Mouse (Mus musculus): ENCODE results near the gene Eps8l1. TPM values are rescaled to one million over a fixed set of nuclear protein-coding genes. Genes with fewer than 3 reads are reported as not detected.
"Not testable (repeated sequence)": the region's sequence is repeated elsewhere in the genome, so short reads cannot be mapped to it uniquely, and the experiment has no call there.

Eps8l1 gene
- polyA plus RNA-seq, 1 experiment from 2014 or later, result 13.6 TPM

- ATAC-seq (ENCODE audit: insufficient read depth) (no peak), DNase-seq (no peak)
- H3K4me2 ChIP-seq, result no peak within 1 kb of the TSS
- TF ChIP-seq CTCF (IDR thresholded peaks at IDR 0.05; ENCODE audit: low read depth), result no peak
- H3K36me3 ChIP-seq (ENCODE audit: insufficient read depth), result no peaks in the 10 kb centered on the region
- no peak within 1 kb of the TSS for H3K9ac ChIP-seq
- H3K27me3 ChIP-seq (ENCODE audit: insufficient read depth, low read length), result no peaks in the 10 kb centered on the region
- H3K4me3 ChIP-seq (ENCODE audit: low read depth, low read length), result no peak within 1 kb of the TSS
- H3K4me1 ChIP-seq (ENCODE audit: insufficient read depth), result 0 out of 2 replicates have a peak, but pooled peaks cover 3% of the 10 kb centered on the region
- H3K27ac ChIP-seq (ENCODE audit: low read depth), result 0 out of 2 replicates have a peak within 1 kb of the TSS, but pooled peaks have one; percentile 9
- H3K9me3 ChIP-seq (ENCODE audit: low read depth, low read length), result no peaks in the 10 kb centered on the region
- WGBS, result 18% methylated on average over 4 of the region's 4 CpGs
Observed at GRCm38 (mm10) chr7:4516332-4517050, 56.0 kb downstream of the Eps8l1 start, which contains the start of gene Tnnt1. Tnnt1 (minus strand) TSS chr7:4516382.

GRCm38 (mm10) chr7:4518487-4518886, 58.0 kb downstream of the Eps8l1 start:
- no peaks in the 10 kb centered on the region for H3K27me3 ChIP-seq (ENCODE audit: insufficient read depth, low read length)
- H3K4me2 ChIP-seq, result no peak overlapping the region
- no peak overlapping the region for H3K9ac ChIP-seq
- no peaks in the 10 kb centered on the region for H3K9me3 ChIP-seq (ENCODE audit: low read depth, low read length)
- 0 out of 2 replicates have a peak, but pooled peaks cover 3% of the 10 kb centered on the region for H3K4me1 ChIP-seq (ENCODE audit: insufficient read depth)
- no peak for DNase-seq
- ATAC-seq (ENCODE audit: insufficient read depth), result no peak
- H3K36me3 ChIP-seq (ENCODE audit: insufficient read depth), result no peaks in the 10 kb centered on the region
- TF ChIP-seq CTCF (IDR thresholded peaks at IDR 0.05; ENCODE audit: low read depth), result no peak
- H3K27ac ChIP-seq (ENCODE audit: low read depth), result no peak overlapping the region
- 60% methylated on average over 1 of the region's 1 CpGs for WGBS
- H3K4me3 ChIP-seq (ENCODE audit: low read depth, low read length), result no peak overlapping the region

- Histone ChIP-seq H3K4me2 (peak overlapping the region; percentile 58), H3K9ac (peak overlapping the region; percentile 40; the same call in 1 of the 2 replicates), H3K9me3 (ENCODE audit: low read depth, low read length) (no peaks in the 10 kb centered on the region), H3K36me3 (ENCODE audit: insufficient read depth) (no peaks in the 10 kb centered on the region), H3K27me3 (ENCODE audit: insufficient read depth, low read length) (no peaks in the 10 kb centered on the region), H3K4me3 (ENCODE audit: low read depth, low read length) (peak overlapping the region; percentile 24), H3K27ac (ENCODE audit: low read depth) (peak overlapping the region; percentile 36; the same call in 1 of the 2 replicates), H3K4me1 (ENCODE audit: insufficient read depth) (0 out of 2 replicates have a peak, but pooled peaks cover 3% of the 10 kb centered on the region)
- ATAC-seq (ENCODE audit: insufficient read depth), result no peak
- DNase-seq, result peak; percentile 43
- peak; percentile 23; the same call in 1 of the 2 replicates for TF ChIP-seq CTCF (IDR thresholded peaks at IDR 0.05; ENCODE audit: low read depth)
- WGBS, result 33% methylated on average over 31 of the region's 32 CpGs
Observed at GRCm38 (mm10) chr7:4521231-4522003, 60.9 kb downstream of the Eps8l1 start.

- Histone ChIP-seq H3K4me3 (ENCODE audit: low read depth, low read length) (no peak overlapping the region), H3K9me3 (ENCODE audit: low read depth, low read length) (no peaks in the 10 kb centered on the region), H3K27me3 (ENCODE audit: insufficient read depth, low read length) (peaks cover 3% of the 10 kb centered on the region), H3K9ac (no peak overlapping the region), H3K4me2 (no peak overlapping the region), H3K36me3 (ENCODE audit: insufficient read depth) (no peaks in the 10 kb centered on the region), H3K27ac (ENCODE audit: low read depth) (no peak overlapping the region; the same call in 1 of the 2 replicates), H3K4me1 (ENCODE audit: insufficient read depth) (0 out of 2 replicates have a peak, but pooled peaks cover 3% of the 10 kb centered on the region)
- no peak for ATAC-seq (ENCODE audit: insufficient read depth)
- no peak for DNase-seq
- no peak for TF ChIP-seq CTCF (IDR thresholded peaks at IDR 0.05; ENCODE audit: low read depth)
- WGBS, result 74% methylated on average over 6 of the region's 6 CpGs
Observed at GRCm38 (mm10) chr7:4522292-4522691, 61.8 kb downstream of the Eps8l1 start.

- Histone ChIP-seq H3K4me3 (ENCODE audit: low read depth, low read length) (no peak overlapping the region), H3K27me3 (ENCODE audit: insufficient read depth, low read length) (peaks cover 10% of the 10 kb centered on the region), H3K27ac (ENCODE audit: low read depth) (no peak overlapping the region), H3K36me3 (ENCODE audit: insufficient read depth) (no peaks in the 10 kb centered on the region), H3K9me3 (ENCODE audit: low read depth, low read length) (no peaks in the 10 kb centered on the region), H3K9ac (no peak overlapping the region), H3K4me2 (no peak overlapping the region), H3K4me1 (ENCODE audit: insufficient read depth) (0 out of 2 replicates have a peak, but pooled peaks cover 3% of the 10 kb centered on the region)
- DNase-seq, result no peak
- no peak for ATAC-seq (ENCODE audit: insufficient read depth)
- no peak for TF ChIP-seq CTCF (IDR thresholded peaks at IDR 0.05; ENCODE audit: low read depth)
- 83% methylated on average over 33 of the region's 33 CpGs for WGBS
Observed at GRCm38 (mm10) chr7:4523205-4524130, 63.0 kb downstream of the Eps8l1 start.

GRCm38 (mm10) chr7:4524212-4524922, 63.9 kb downstream of the Eps8l1 start, which contains the start of gene Tnni3:
Tnni3 (minus strand) TSS chr7:4524229.
- not testable (repeated sequence) for H3K4me3 ChIP-seq (ENCODE audit: low read depth, low read length); H3K9me3 ChIP-seq (ENCODE audit: low read depth, low read length); ATAC-seq (ENCODE audit: insufficient read depth); H3K4me1 ChIP-seq (ENCODE audit: insufficient read depth); H3K9ac ChIP-seq; H3K27ac ChIP-seq (ENCODE audit: low read depth); H3K4me2 ChIP-seq; H3K36me3 ChIP-seq (ENCODE audit: insufficient read depth)
- 65% methylated on average over 15 of the region's 15 CpGs for WGBS
- peak; percentile 76 for TF ChIP-seq CTCF (IDR thresholded peaks at IDR 0.05; ENCODE audit: low read depth)
- peaks cover 10% of the 10 kb centered on the region for H3K27me3 ChIP-seq (ENCODE audit: insufficient read depth, low read length)
- DNase-seq, result peak; percentile 83

Measured in lung, embryonic 14.5 days (tissue).